Mouse (Mus musculus): ENCODE data around the gene Csnk1g1.

- TF ChIP-seq CTCF (IDR thresholded peaks at IDR 0.05; ENCODE audit: extremely low read depth, insufficient read depth, insufficient read length, insufficient replicate concordance) = no peak
- TF ChIP-seq POLR2A (IDR thresholded peaks at IDR 0.05; ENCODE audit: low read depth, low read length) = no peak
Measured at GRCm38 (mm10) chr9:65970009-65970408, 61.3 kb downstream of the Csnk1g1 start.
